Mouse (Mus musculus) lung, adult 2 months (tissue): ENCODE data around the gene Wbp4. TPM values are rescaled to one million over a fixed set of nuclear protein-coding genes. Genes with fewer than 3 reads are reported as not detected.

ENCODE experiments used
- DNase-seq: peaks from one replicate; pipeline ENCODE4 v3.0.0; 2022
- H3K4me1 ChIP-seq: fragments of 200-500 bp; 2 replicates; pipeline ENCODE4 v1.6.1; 2011; ENCODE audit warnings: low read length; ENCODE audit not compliant: control insufficient read depth, insufficient read depth
- H3K4me3 ChIP-seq: fragments of 200-500 bp; replicated peaks from 2 replicates; pipeline ENCODE3; 2011; ENCODE audit warnings: low read depth, mild to moderate bottlenecking, control low read depth, low read length; ENCODE audit errors: extremely low read depth
- CTCF ChIP-seq: fragments of 200-500 bp; IDR thresholded peaks from 2 replicates; pipeline ENCODE4 v1.5.1; 2011; ENCODE audit warnings: mild to moderate bottlenecking, low read length, control low read depth; ENCODE audit not compliant: insufficient read depth
- POLR2A ChIP-seq: fragments of 200-500 bp; IDR thresholded peaks from 2 replicates; pipeline ENCODE4 v1.6.1; 2011; ENCODE audit warnings: low read depth, mild to moderate bottlenecking, control low read depth, low read length, borderline replicate concordance; ENCODE audit errors: extremely low read depth
- WGBS: fragments of 180-500 bp; shearing (Covaris S2); methylation state at CpG from one replicate; pipeline ENCODE4 v1.1.7; 2018; 5-methylcytosine and 5-hydroxymethylcytosine counted together
- polyA plus RNA-seq: library from polyadenylated mRNA; depleted of rRNA; stranded (reverse); fragments of >200 nt; gene quantifications from 2 replicates; pipeline ENCODE4 v1.2.3, GENCODE M21; 2012; rRNA removed

Gene Wbp4
- polyA plus RNA-seq, 1 experiment = 6.6 TPM

GRCm38 (mm10) chr14:79425979-79426729 lies 55.2 kb downstream of the Wbp4 start, which contains the start of gene Kbtbd7:
Kbtbd7 (plus strand) TSS chr14:79426511.
- under 1% methylated on average over 43 of the region's 44 CpGs for WGBS
- DNase-seq = peak; percentile 92
- Histone ChIP-seq H3K4me3 (peak within 1 kb of the TSS; percentile 79), H3K4me1 (peaks cover 4% of the 10 kb centered on the region)
- TF ChIP-seq CTCF (no peak), POLR2A (peak; percentile 71; the same call in 1 of the 2 replicates)

- WGBS = 79% methylated on average over 20 of the region's 20 CpGs
- Histone ChIP-seq H3K4me1 (no peaks in the 10 kb centered on the region), H3K4me3 (no peak overlapping the region)
- no peak for TF ChIP-seq POLR2A
- TF ChIP-seq CTCF = no peak
- DNase-seq = no peak
Observed at GRCm38 (mm10) chr14:79420083-79420685, 61.1 kb downstream of the Wbp4 start.

GRCm38 (mm10) chr14:79413121-79413520 lies 68.2 kb downstream of the Wbp4 start:
- Histone ChIP-seq H3K4me1 (no peaks in the 10 kb centered on the region), H3K4me3 (no peak overlapping the region)
- WGBS = 89% methylated on average over 6 of the region's 6 CpGs
- TF ChIP-seq POLR2A (no peak), CTCF (no peak)
- DNase-seq = no peak

GRCm38 (mm10) chr14:79410662-79411061 lies 70.7 kb downstream of the Wbp4 start:
- DNase-seq = no peak
- H3K4me1 ChIP-seq = no peaks in the 10 kb centered on the region
- no peak overlapping the region for H3K4me3 ChIP-seq
- WGBS = 67% methylated on average over 2 of the region's 2 CpGs
- TF ChIP-seq POLR2A = no peak
- no peak for TF ChIP-seq CTCF

Other genes with a start within 250 kb of the Wbp4 start
- not detected in 2 replicates for gene Zfp957, start 234.2 kb downstream of the Wbp4 start, polyA plus RNA-seq
- 279 and 648 TPM in 2 replicates for gene Rgcc, start 179.9 kb downstream of the Wbp4 start, polyA plus RNA-seq
- 2.0 and 2.1 TPM in 2 replicates for gene Naa16, start 90.7 kb downstream of the Wbp4 start, polyA plus RNA-seq
- gene Mtrf1, start 83.7 kb downstream of the Wbp4 start, polyA plus RNA-seq = 0.88 and 2.0 TPM in 2 replicates
- gene Kbtbd7, start 55.0 kb downstream of the Wbp4 start, polyA plus RNA-seq = 6.8 and 6.9 TPM in 2 replicates
- gene Kbtbd6, start 29.7 kb downstream of the Wbp4 start, polyA plus RNA-seq = 0.06 and 0.17 TPM in 2 replicates
- 16.9 and 20.9 TPM in 2 replicates for gene Elf1, start 326 bp downstream of the Wbp4 start, polyA plus RNA-seq
- gene Sugt1, start 106.2 kb upstream of the Wbp4 start, polyA plus RNA-seq = 4.2 and 7.7 TPM in 2 replicates
- gene Cnmd, start 180.7 kb upstream of the Wbp4 start, polyA plus RNA-seq = 0.08 and 0.30 TPM in 2 replicates